Mouse (Mus musculus) lung, postnatal 0 days (tissue): Measurements from ENCODE around the gene Mrpl44. TPM values are rescaled to one million over a fixed set of nuclear protein-coding genes. Genes with fewer than 3 reads are reported as not detected.

Experiments used
- ATAC-seq: fragments of 200-750 bp; cut with Nextera tagmentation; 2 replicates; pipeline ENCODE4 v1.8.0; 2017; ENCODE audit warnings: moderate library complexity
- DNase-seq: peaks from one replicate; pipeline ENCODE4 v3.0.0-alpha.2; 2016; ENCODE audit warnings: low spot score
- H3K27ac ChIP-seq: fragments of 300-500 bp; sonication (generic); 2 replicates; pipeline ENCODE4 v1.5.1; 2014; ENCODE audit warnings: antibody characterized with exemption, mild to moderate bottlenecking, low read length, mixed read lengths
- H3K27me3 ChIP-seq: fragments of 300-500 bp; sonication (generic); replicated peaks from 2 replicates; pipeline ENCODE4 v1.6.1; 2014; ENCODE audit warnings: low read length, mixed read lengths; ENCODE audit not compliant: insufficient read depth
- H3K36me3 ChIP-seq: fragments of 300-500 bp; sonication (generic); 2 replicates; pipeline ENCODE4 v1.6.1; 2014; ENCODE audit warnings: low read length, mixed read lengths; ENCODE audit not compliant: insufficient read depth
- H3K4me1 ChIP-seq: fragments of 300-500 bp; sonication (generic); 2 replicates; pipeline ENCODE4 v1.6.1; 2014; ENCODE audit warnings: antibody characterized with exemption, low read depth, low read length, mixed read lengths; ENCODE audit not compliant: insufficient read depth
- H3K4me2 ChIP-seq: fragments of 300-500 bp; sonication (generic); replicated peaks from 2 replicates; pipeline ENCODE4 v1.6.1; 2014; ENCODE audit warnings: low read depth, mild to moderate bottlenecking, low read length, moderate library complexity, mixed read lengths
- H3K4me3 ChIP-seq: fragments of 300-500 bp; sonication (generic); 2 replicates; pipeline ENCODE4 v1.5.1; 2014; ENCODE audit warnings: low read depth, low read length
- H3K9ac ChIP-seq: fragments of 300-500 bp; sonication (generic); replicated peaks from 2 replicates; pipeline ENCODE4 v1.6.1; 2014; ENCODE audit warnings: low read depth, mild to moderate bottlenecking
- H3K9me3 ChIP-seq: fragments of 300-500 bp; sonication (generic); 2 replicates; pipeline ENCODE4 v1.6.1; 2016; ENCODE audit warnings: low read length, mixed read lengths
- CTCF ChIP-seq: IDR thresholded peaks from 2 replicates; pipeline ENCODE4 v1.5.1; 2016; ENCODE audit warnings: antibody characterized with exemption, mild to moderate bottlenecking
- EP300 ChIP-seq: IDR thresholded peaks from 2 replicates; pipeline ENCODE4 v1.6.1; 2016; ENCODE audit warnings: antibody characterized with exemption, mild to moderate bottlenecking, control low read depth
- WGBS: fragments of 180-500 bp; shearing (Covaris S2); extraction: QIAGEN DNeasy Blood & Tissue Kit; methylation state at CpG from one replicate; pipeline ENCODE4 v1.1.7; 2014; 5-methylcytosine and 5-hydroxymethylcytosine counted together
- polyA plus RNA-seq: library from polyadenylated mRNA; unstranded; fragments of >200 nt; fragmentation: Nextera tagmentation; extraction: Ambion mirVana; gene quantifications from 2 replicates; pipeline ENCODE4 v1.2.1, GENCODE M21; 2015

The Mrpl44 gene
- polyA plus RNA-seq, 1 experiment from 2014 or later: 38.7 TPM

DNA sequence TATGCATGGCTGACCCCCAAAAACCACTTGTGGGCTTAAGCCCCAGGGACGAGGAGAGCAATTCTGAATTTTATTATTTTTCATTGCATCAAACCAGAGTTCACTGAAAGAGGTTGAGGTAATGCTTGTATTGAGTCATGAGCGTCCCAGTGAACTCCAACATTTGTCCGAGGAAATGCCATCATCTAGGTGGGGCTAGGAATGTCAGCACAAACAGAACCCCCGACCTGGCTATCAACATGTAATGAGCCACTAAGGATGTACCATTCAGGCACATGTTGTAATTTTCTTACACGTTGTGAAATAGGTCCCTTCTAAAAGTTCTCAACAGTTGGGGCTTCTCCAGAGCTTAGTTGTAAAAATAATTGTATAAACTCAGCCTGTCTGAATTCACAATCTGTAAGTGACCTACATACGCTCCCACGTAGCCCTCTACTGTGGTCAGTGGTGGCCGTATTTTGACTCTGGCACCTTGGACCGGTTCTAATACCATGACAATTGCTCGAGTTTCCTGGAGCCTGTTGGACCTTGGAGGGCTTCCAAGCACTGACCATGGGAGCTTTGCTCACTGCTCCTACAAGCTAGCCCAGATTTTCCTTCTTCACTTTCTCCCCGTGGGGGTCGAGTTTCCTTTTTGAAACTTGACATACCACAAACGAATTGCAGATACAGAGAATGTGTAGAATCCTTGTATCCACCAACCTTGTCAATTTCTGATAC is 47.1 kb downstream of the Mrpl44 start:
- ATAC-seq (peak; percentile 82), DNase-seq (peak; percentile 86)
- no peak overlapping the region for H3K9ac ChIP-seq
- peak overlapping the region; percentile 35 for H3K4me2 ChIP-seq
- peaks cover 6% of the 10 kb centered on the region; the same call in 1 of the 2 replicates for H3K4me1 ChIP-seq
- no peak overlapping the region for H3K4me3 ChIP-seq
- H3K36me3 ChIP-seq: no peaks in the 10 kb centered on the region
- TF ChIP-seq CTCF: no peak
- TF ChIP-seq EP300: peak; percentile 57
- peak overlapping the region; percentile 76 for H3K27ac ChIP-seq
- no peaks in the 10 kb centered on the region for H3K27me3 ChIP-seq
- no peaks in the 10 kb centered on the region for H3K9me3 ChIP-seq
- 28% methylated on average over 13 of the region's 13 CpGs for WGBS

DNA sequence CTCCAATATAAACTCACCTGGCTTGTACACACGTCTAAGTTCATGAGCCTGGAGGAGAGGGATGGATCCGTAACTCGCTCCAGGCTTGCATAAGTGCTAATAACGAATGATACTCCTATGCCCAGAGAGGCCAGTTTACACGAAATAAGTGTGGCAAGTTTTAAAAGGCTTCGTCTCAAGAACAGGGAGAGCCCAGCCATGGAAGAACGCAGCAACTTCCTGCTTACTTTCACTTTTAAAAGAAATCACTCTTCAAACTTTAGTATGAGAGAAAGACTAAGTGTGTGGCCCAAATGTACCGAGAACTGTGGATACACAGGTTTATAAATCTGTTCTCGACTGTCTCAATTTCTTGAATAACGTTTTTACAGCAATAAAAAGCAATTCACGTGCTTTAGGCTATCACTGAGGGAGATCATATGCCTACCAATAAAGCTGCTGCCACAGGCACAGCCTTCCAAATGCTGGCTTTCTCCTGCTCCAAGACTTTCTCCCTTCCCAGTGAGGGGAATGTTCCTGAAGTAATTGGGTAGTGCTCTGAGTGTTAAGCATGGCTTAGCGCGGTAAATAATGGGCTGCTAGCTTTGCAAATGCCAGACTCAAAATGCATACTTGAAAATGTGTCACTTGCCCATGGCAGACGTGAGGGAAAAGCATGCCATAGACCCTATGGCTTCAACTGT is 48.3 kb downstream of the Mrpl44 start:
- Histone ChIP-seq H3K9ac (no peak overlapping the region; the same call in 1 of the 2 replicates), H3K36me3 (no peaks in the 10 kb centered on the region), H3K4me3 (peak overlapping the region; percentile 0; the same call in 1 of the 2 replicates), H3K4me2 (peak overlapping the region; percentile 35), H3K4me1 (peaks cover 6% of the 10 kb centered on the region; the same call in 1 of the 2 replicates), H3K27ac (peak overlapping the region; percentile 76), H3K9me3 (no peaks in the 10 kb centered on the region), H3K27me3 (no peaks in the 10 kb centered on the region)
- 34% methylated on average over 14 of the region's 14 CpGs for WGBS
- ATAC-seq (peak; percentile 18; the same call in 1 of the 2 replicates), DNase-seq (peak; percentile 59)
- TF ChIP-seq CTCF (no peak), EP300 (no peak)

Other genes starting within 250 kb of the Mrpl44 start
- gene Ap1s3, start 104.0 kb upstream of the Mrpl44 start, polyA plus RNA-seq: 1.2 and 1.6 TPM in 2 replicates
- gene Wdfy1, start 125 bp downstream of the Mrpl44 start, polyA plus RNA-seq: 57.0 and 63.1 TPM in 2 replicates
- 271 and 276 TPM in 2 replicates for gene Serpine2, start 85.2 kb downstream of the Mrpl44 start, polyA plus RNA-seq